Mouse (Mus musculus): ENCODE results near the gene Rhobtb3. TPM values are rescaled to one million over a fixed set of nuclear protein-coding genes. Genes with fewer than 3 reads are reported as not detected.
A peak's percentile ranks its signal among the peaks of the same experiment; 100 is the strongest.

Gene Rhobtb3
- polyA plus RNA-seq, 1 experiment from 2014 or later = 43.0 TPM

DNA sequence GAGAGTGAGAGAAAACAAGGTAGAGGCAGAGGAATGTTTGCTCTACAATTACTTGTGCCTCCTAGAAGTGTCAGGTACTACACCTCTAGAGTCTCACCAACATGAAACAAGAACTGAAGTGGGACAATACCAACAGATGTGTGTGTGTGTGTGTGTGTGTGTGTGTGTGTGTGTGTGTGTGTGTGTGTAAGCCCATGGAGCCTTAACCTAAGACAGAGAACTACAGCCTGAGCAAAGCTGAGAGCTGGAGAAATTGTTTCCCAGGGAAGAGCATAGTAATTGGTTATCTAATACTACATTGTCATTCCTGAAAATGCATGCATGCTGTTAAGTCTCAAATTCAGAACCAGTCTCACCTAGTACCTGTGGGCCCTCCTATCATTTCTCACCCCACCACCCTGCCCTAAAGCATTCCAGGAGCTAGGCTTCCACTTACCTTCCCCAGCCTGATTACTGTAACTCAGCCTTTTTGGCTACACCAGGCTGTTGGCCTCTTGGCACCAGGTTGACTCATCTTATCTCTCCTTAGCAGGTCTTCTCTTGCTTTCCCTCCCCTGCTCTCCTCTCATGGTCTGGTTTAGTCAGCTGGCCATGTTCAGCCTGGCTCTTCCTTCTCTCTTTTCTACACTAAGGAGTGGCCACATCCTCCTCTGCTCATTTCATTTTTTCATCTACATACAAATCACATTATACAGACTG is 78.1 kb downstream of the Rhobtb3 start:
- Histone ChIP-seq H3K4me3 (no peak overlapping the region), H3K9me3 (replicated peaks) (no peaks in the 10 kb centered on the region), H3K27me3 (ENCODE audit: low read depth, poor library complexity, severe bottlenecking) (no peaks in the 10 kb centered on the region), H3K27ac (replicated peaks) (no peak overlapping the region), H3K36me3 (peaks cover 45% of the 10 kb centered on the region), H3K4me1 (no peaks in the 10 kb centered on the region)
- no peak for DNase-seq (ENCODE audit: low spot score)

DNA sequence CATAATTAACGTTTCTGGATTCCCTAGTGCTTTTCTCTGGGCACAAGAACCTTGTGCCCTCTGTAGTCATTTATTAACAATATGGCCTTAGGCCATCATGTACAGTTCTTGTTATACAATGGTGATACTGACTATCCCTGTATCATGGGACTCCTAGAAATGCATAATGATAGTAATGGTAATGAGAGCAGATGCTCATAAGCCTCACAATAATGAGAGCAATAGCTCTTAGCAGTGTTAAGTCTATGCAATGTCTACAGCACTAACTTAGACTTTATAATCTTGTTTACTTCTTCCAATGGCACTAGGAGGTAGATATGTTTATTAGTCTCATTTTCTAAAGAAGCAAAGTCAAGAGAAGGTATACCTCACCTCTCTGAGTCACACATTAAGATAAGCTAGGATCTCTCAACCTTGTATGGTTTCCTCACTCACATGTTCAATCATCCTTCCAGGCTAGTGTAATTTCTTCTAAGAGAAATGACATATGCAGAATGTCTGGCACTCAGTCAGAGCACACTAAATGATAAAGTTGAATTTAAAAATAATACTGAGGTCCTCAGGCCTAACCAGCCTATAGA is 84.4 kb downstream of the Rhobtb3 start:
- H3K4me1 ChIP-seq = no peaks in the 10 kb centered on the region
- WGBS = 69% methylated on average over 1 of the region's 1 CpGs
- H3K9me3 ChIP-seq (replicated peaks) = no peaks in the 10 kb centered on the region; the same call in 1 of the 2 replicates
- H3K4me3 ChIP-seq = no peak overlapping the region
- no peak for DNase-seq (ENCODE audit: low spot score)
- H3K27me3 ChIP-seq (ENCODE audit: low read depth, poor library complexity, severe bottlenecking) = no peaks in the 10 kb centered on the region
- no peaks in the 10 kb centered on the region for H3K36me3 ChIP-seq
- no peak overlapping the region for H3K27ac ChIP-seq (replicated peaks)

DNA sequence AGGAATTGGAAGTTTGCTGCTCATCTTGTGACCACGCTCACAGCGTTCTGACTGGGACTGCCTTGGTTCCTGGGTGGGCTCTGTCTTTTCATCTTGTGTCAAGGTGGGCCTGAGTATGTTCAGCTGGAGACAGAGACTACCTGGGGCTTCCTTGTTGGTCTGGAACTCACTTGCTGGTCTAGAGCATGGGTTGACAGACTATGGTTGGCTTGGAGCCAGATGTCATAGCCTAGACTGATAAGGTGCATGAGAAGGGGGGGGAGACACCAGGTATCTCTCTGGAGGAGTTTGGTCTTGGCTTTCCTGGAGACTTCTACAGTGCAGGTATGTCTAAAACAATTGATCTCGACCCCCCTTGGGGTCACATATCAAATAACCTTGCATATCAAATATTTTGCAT is 90.6 kb downstream of the Rhobtb3 start:
- Histone ChIP-seq H3K9me3 (replicated peaks) (no peaks in the 10 kb centered on the region; the same call in 1 of the 2 replicates), H3K4me1 (0 out of 2 replicates have a peak, but pooled peaks cover 7% of the 10 kb centered on the region), H3K4me3 (no peak overlapping the region), H3K27me3 (ENCODE audit: low read depth, poor library complexity, severe bottlenecking) (no peaks in the 10 kb centered on the region), H3K27ac (replicated peaks) (no peak overlapping the region), H3K36me3 (no peaks in the 10 kb centered on the region)
- 82% methylated on average over 3 of the region's 3 CpGs for WGBS
- DNase-seq (ENCODE audit: low spot score) = no peak

DNA sequence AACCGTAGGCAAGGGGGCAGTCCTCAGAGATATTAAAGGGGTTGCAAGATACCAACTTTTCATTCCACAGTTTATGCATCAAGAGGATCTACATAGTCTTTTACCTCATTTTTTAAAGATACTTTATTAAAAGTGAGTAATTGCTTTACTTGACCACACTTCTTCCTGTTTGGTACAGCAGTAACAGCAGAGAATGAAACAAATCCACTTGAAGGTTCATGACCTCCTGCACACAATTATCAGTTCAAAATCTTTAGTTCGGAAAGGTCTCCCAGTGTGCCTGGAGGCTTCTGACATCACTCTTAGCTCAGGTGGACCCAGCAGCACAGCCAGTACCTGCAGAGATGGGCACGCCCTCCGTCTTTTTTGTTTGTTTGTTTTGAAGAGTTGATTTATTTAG is 91.7 kb downstream of the Rhobtb3 start:
- Histone ChIP-seq H3K9me3 (replicated peaks) (no peaks in the 10 kb centered on the region; the same call in 1 of the 2 replicates), H3K4me3 (no peak overlapping the region), H3K36me3 (no peaks in the 10 kb centered on the region), H3K4me1 (peaks cover 15% of the 10 kb centered on the region; the same call in 1 of the 2 replicates), H3K27me3 (ENCODE audit: low read depth, poor library complexity, severe bottlenecking) (no peaks in the 10 kb centered on the region), H3K27ac (replicated peaks) (no peak overlapping the region)
- no peak for DNase-seq (ENCODE audit: low spot score)
- 91% methylated on average over 4 of the region's 4 CpGs for WGBS

DNA sequence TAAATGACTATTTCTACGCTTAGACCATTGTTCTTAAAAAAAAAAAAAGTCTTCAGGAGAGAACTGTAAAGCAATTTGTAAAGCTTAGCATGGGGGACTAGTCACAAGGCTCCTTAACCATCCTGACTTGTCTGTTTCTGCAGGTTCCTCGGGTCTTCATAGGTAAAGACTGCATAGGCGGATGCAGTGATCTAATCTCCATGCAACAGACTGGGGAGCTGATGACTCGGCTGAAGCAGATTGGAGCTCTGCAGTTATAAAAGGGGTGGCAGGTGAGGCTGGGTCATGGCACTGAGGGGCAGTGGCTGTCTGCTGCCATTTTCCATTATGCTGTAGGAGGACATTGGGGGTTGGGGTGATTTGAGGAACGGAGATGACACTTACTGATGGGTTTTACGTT is 96.7 kb downstream of the Rhobtb3 start:
- H3K36me3 ChIP-seq = no peaks in the 10 kb centered on the region
- H3K27ac ChIP-seq (replicated peaks) = no peak overlapping the region
- no peaks in the 10 kb centered on the region for H3K27me3 ChIP-seq (ENCODE audit: low read depth, poor library complexity, severe bottlenecking)
- DNase-seq (ENCODE audit: low spot score) = no peak
- H3K9me3 ChIP-seq (replicated peaks) = no peaks in the 10 kb centered on the region
- H3K4me3 ChIP-seq = no peak overlapping the region
- peaks cover 38% of the 10 kb centered on the region for H3K4me1 ChIP-seq
- WGBS = 77% methylated on average over 6 of the region's 6 CpGs

DNA sequence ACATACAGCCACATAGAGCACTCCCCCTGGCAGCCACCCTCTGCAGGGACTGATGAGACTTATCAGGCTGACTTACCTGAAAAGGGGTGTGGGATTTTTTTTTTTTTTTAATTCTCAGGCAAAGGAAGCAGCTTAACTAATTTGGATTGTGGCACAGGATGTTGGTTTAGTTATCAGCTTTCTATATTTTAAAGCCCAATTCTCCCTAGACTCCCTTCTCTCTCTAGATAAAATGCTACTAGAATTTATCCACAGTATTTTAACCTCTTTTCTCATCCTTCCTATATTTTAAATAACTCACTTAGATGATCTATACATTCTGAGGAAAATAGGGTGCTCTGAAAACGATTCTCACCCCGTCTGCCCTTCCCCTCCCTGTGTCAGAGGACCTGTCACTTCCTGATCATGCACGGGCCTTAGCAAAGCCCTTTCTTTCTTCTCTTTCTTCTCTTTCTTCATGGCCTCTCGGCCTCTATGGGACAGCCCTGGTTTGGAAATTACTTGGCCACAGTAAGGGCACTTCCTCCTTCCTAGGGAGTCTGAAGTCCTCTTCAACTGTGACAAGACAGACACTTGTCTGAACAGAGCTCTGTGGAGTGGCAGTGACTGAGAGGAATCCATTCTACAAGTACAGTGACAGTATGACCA is 98.1 kb downstream of the Rhobtb3 start:
- H3K9me3 ChIP-seq (replicated peaks) = no peaks in the 10 kb centered on the region
- WGBS = 50% methylated on average over 4 of the region's 4 CpGs
- H3K27ac ChIP-seq (replicated peaks) = no peak overlapping the region; the same call in 1 of the 2 replicates
- H3K36me3 ChIP-seq = no peaks in the 10 kb centered on the region
- no peak for DNase-seq (ENCODE audit: low spot score)
- H3K27me3 ChIP-seq (ENCODE audit: low read depth, poor library complexity, severe bottlenecking) = no peaks in the 10 kb centered on the region
- peaks cover 52% of the 10 kb centered on the region for H3K4me1 ChIP-seq
- no peak overlapping the region for H3K4me3 ChIP-seq

DNA sequence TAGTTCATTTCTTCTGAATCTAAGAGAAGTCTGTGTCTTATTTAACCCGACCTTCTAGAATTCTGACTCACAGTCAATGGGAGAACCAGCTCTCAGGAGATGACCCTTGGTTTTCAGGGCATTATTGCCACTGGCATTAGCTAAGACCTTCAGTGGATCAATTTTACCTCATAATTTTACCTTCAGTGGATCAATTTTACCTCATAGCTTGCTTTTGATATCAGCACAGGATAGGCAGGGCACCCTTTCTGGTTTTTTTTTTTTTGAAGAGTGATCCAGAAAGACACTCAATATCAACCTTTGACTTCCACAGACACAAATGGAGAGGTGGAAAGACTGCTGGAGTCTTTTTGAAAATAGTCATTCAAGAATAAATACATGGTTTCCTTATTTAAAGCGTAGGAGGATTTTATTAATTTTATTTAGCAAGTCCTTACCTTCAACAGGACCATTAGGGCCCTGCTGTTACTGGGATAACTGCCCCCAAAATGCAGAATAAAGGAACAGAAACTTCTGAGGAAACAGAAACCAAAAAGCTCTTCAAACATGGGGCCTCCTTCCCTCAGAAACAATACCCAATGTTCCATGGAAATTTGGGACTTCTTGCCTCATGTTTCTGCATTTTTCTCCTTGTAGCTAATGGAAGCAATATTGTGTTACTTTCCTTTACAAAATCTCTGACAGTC is 98.7 kb downstream of the Rhobtb3 start:
- WGBS = 91% methylated on average over 2 of the region's 2 CpGs
- Histone ChIP-seq H3K4me1 (peaks cover 58% of the 10 kb centered on the region), H3K9me3 (replicated peaks) (no peaks in the 10 kb centered on the region), H3K36me3 (no peaks in the 10 kb centered on the region), H3K27ac (replicated peaks) (no peak overlapping the region), H3K27me3 (ENCODE audit: low read depth, poor library complexity, severe bottlenecking) (no peaks in the 10 kb centered on the region), H3K4me3 (no peak overlapping the region)
- no peak for DNase-seq (ENCODE audit: low spot score)

DNA sequence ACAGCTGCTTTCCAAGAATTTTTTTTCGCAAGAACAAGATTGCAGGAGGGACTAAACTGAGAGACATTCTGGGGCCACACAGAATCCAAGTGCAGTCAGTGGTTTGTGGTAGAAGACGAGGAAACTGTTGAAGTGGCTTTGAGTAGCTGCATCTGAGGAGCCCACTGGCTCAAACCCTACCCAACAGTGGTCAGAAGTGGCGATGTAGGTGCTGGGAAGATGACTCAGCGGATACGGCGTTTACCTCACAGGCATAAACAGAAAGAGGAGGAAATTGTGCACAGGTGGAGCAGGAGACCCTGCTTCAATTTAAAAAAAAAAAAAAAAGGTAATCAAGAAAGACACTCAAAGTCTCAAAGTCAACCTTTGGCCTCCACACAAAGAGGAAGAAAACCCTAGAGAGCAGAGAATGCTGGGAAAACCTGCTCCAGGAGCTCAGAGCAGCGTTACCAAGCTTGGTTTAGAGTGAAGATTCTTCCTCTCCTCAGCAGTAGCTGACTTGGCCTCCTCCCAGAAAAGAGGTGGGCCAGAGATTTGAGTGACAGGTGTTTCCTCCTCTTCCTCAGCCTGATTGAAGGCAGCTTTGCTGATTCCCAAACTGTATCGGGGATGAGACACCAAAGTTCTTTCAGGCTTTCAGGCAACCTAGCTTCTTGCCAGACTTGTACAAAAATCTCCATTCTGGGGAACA is 99.6 kb downstream of the Rhobtb3 start:
- no peak overlapping the region for H3K4me3 ChIP-seq
- WGBS = 86% methylated on average over 8 of the region's 8 CpGs
- peaks cover 67% of the 10 kb centered on the region for H3K4me1 ChIP-seq
- H3K36me3 ChIP-seq = no peaks in the 10 kb centered on the region
- no peak overlapping the region for H3K27ac ChIP-seq (replicated peaks)
- H3K9me3 ChIP-seq (replicated peaks) = no peaks in the 10 kb centered on the region
- no peaks in the 10 kb centered on the region for H3K27me3 ChIP-seq (ENCODE audit: low read depth, poor library complexity, severe bottlenecking)
- no peak for DNase-seq (ENCODE audit: low spot score)

DNA sequence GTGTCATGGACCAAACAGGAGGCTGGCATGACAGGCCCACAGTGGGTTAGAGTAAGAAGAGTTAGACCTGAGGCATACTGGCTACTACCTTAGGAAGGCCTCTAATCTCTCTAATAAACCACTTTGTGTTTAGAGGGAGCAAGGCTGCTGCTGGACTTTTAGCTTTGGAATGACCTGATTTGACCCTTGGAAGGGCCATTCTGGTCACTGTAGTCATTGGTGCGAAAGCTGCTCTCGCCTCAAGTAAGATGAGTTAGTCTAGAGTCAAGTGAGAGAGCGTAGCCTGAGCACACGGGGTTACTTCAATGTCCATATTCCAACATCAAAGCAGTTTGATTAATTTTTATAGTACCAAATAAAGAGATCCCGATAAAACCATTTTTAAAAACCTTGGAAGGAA is 100.4 kb downstream of the Rhobtb3 start:
- Histone ChIP-seq H3K4me1 (peaks cover 64% of the 10 kb centered on the region), H3K36me3 (no peaks in the 10 kb centered on the region), H3K4me3 (no peak overlapping the region), H3K9me3 (replicated peaks) (no peaks in the 10 kb centered on the region), H3K27me3 (ENCODE audit: low read depth, poor library complexity, severe bottlenecking) (no peaks in the 10 kb centered on the region), H3K27ac (replicated peaks) (no peak overlapping the region)
- DNase-seq (ENCODE audit: low spot score) = no peak
- 93% methylated on average over 5 of the region's 5 CpGs for WGBS

DNA sequence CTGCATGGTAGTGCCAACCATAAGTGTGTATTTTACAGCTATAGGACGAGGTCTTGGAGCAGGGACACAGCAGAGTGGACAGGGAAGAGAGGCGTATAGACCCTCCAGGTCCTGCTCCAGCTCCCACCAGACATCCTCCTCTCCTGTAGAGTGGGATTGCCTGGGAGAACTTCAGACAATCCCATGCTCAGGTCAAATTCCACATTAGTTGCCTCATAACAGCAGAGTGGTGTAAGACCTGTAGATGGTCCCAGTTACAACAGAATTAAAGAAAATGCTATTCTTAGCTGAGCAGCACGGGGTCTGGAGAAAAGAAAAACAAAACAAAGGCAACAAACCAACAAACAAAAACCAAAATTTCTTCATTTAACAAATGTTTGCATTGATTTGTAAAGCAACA is 101.8 kb downstream of the Rhobtb3 start:
- no peaks in the 10 kb centered on the region for H3K27me3 ChIP-seq (ENCODE audit: low read depth, poor library complexity, severe bottlenecking)
- no peaks in the 10 kb centered on the region for H3K36me3 ChIP-seq
- H3K4me1 ChIP-seq = peaks cover 56% of the 10 kb centered on the region
- no peaks in the 10 kb centered on the region for H3K9me3 ChIP-seq (replicated peaks)
- no peak for DNase-seq (ENCODE audit: low spot score)
- 0 out of 2 replicates have a peak overlapping the region, but pooled peaks have one; percentile 62 for H3K4me3 ChIP-seq
- 0 out of 2 replicates have a peak overlapping the region, but pooled peaks have one; percentile 13 for H3K27ac ChIP-seq (replicated peaks)
- WGBS = 71% methylated on average over 3 of the region's 3 CpGs

DNA sequence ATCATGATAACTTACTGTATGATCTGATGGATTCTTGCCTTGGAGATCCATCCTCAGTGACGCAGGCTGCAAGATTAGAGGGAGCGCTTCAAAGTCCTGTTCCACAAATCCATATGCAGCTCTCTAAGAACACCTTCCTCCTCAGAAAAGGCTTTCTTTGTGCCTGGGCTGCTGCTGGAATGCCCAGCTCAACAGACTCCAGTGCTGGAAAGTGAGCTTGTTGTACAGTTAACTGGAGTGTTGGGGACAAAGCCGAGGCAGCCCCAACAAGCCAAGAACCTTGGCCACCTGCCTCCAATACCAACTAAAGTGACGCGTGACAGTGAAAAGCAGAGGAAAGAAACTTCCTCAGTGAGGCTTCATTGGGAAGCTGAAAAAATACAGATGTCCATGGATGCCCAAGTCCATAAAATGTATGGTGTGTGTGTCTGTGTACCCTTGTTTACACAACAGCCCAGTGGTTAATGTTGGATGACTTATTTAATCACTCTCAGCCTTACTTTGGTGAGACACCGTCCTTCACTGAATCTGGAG is 102.9 kb downstream of the Rhobtb3 start:
- Histone ChIP-seq H3K36me3 (no peaks in the 10 kb centered on the region), H3K9me3 (replicated peaks) (no peaks in the 10 kb centered on the region), H3K4me1 (peaks cover 56% of the 10 kb centered on the region), H3K4me3 (peak overlapping the region; percentile 62), H3K27me3 (ENCODE audit: low read depth, poor library complexity, severe bottlenecking) (no peaks in the 10 kb centered on the region), H3K27ac (replicated peaks) (peak overlapping the region; percentile 81)
- WGBS = 52% methylated on average over 6 of the region's 6 CpGs
- no peak for DNase-seq (ENCODE audit: low spot score)

Measured in midbrain, embryonic 10.5 days (tissue).